Mouse (Mus musculus): Measurements from ENCODE around the gene Hibadh.
"Not testable (repeated sequence)": the region's sequence is repeated elsewhere in the genome, so short reads cannot be mapped to it uniquely, and the experiment has no call there.

Gene Hibadh

GRCm38 (mm10) chr6:52640224-52640712, at the start of gene Hibadh:
Hibadh (minus strand) TSS chr6:52640389.
- DNase-seq (ENCODE audit: low spot score), result peak; percentile 98

- no peak for DNase-seq (ENCODE audit: low spot score)
Measured at GRCm38 (mm10) chr6:52686901-52687500, 46.8 kb upstream of the Hibadh start.

GRCm38 (mm10) chr6:52682607-52683006, 42.4 kb upstream of the Hibadh start:
- DNase-seq (ENCODE audit: low spot score), result no peak

- peak; percentile 45 for DNase-seq (ENCODE audit: low spot score)
Measured at GRCm38 (mm10) chr6:52681847-52682485, 41.8 kb upstream of the Hibadh start.

- peak; percentile 68 for DNase-seq (ENCODE audit: low spot score)
Measured at GRCm38 (mm10) chr6:52680458-52681032, 40.4 kb upstream of the Hibadh start.

GRCm38 (mm10) chr6:52679565-52679964, 39.4 kb upstream of the Hibadh start:
- DNase-seq (ENCODE audit: low spot score), result no peak

GRCm38 (mm10) chr6:52677534-52677933, 37.3 kb upstream of the Hibadh start:
- DNase-seq (ENCODE audit: low spot score), result not testable (repeated sequence)

GRCm38 (mm10) chr6:52675222-52675921, 35.2 kb upstream of the Hibadh start:
- no peak for DNase-seq (ENCODE audit: low spot score)

- DNase-seq (ENCODE audit: low spot score), result no peak
Measured at GRCm38 (mm10) chr6:52674541-52674940, 34.4 kb upstream of the Hibadh start.

- no peak for DNase-seq (ENCODE audit: low spot score)
Measured at GRCm38 (mm10) chr6:52673706-52674105, 33.5 kb upstream of the Hibadh start.

GRCm38 (mm10) chr6:52672539-52672938, 32.4 kb upstream of the Hibadh start:
- DNase-seq (ENCODE audit: low spot score), result no peak

GRCm38 (mm10) chr6:52671791-52672190, 31.6 kb upstream of the Hibadh start:
- no peak for DNase-seq (ENCODE audit: low spot score)

GRCm38 (mm10) chr6:52669878-52670277, 29.7 kb upstream of the Hibadh start:
- DNase-seq (ENCODE audit: low spot score), result not testable (repeated sequence)

GRCm38 (mm10) chr6:52667641-52668040, 27.5 kb upstream of the Hibadh start:
- DNase-seq (ENCODE audit: low spot score), result no peak

GRCm38 (mm10) chr6:52663021-52663420, 22.8 kb upstream of the Hibadh start:
- DNase-seq (ENCODE audit: low spot score), result no peak

GRCm38 (mm10) chr6:52655266-52655665, 15.1 kb upstream of the Hibadh start:
- DNase-seq (ENCODE audit: low spot score), result no peak

- no peak for DNase-seq (ENCODE audit: low spot score)
Measured at GRCm38 (mm10) chr6:52648806-52649205, 8.6 kb upstream of the Hibadh start.

- DNase-seq (ENCODE audit: low spot score), result no peak
Measured at GRCm38 (mm10) chr6:52648031-52648430, 7.8 kb upstream of the Hibadh start.

- no peak for DNase-seq (ENCODE audit: low spot score)
Measured at GRCm38 (mm10) chr6:52645926-52646325, 5.7 kb upstream of the Hibadh start.

- DNase-seq (ENCODE audit: low spot score), result no peak
Measured at GRCm38 (mm10) chr6:52642152-52642551, 2.0 kb upstream of the Hibadh start.

GRCm38 (mm10) chr6:52641076-52641475, 887 bp upstream of the Hibadh start:
- no peak for DNase-seq (ENCODE audit: low spot score)

GRCm38 (mm10) chr6:52639546-52640223, 504 bp downstream of the Hibadh start:
- DNase-seq (ENCODE audit: low spot score), result no peak
